Mouse (Mus musculus) c-Kit-positive CD71-positive TER-119-positive erythroid progenitor cells, embryonic 14.5 days (primary cell): ENCODE measurements around the gene Vamp4.
"Not testable (repeated sequence)": the region's sequence is repeated elsewhere in the genome, so short reads cannot be mapped to it uniquely, and the experiment has no call there.

Experiments used
- DNase-seq: peaks from one replicate; pipeline ENCODE4 v3.0.0-alpha.2; 2013; ENCODE audit warnings: low spot score

The Vamp4 gene

DNA sequence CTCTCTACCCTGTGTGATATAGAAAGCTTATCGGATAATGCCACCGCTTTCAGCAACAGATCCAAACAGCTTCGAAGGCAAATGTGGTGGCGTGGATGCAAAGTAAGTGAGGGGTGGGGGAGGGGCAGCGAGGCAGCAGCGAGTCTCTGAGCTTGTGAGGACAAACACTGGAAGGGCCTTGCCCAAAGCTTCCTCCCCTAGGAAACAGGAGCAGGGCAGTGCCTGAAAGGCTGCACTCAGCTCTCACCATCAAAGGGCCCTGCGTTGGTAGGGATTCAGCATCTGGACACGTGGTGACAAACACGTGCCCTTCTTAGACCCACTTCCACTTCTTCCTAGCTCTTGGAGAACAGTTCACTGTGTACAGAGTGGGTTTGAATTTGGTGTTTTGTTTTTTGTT is 19.1 kb downstream of the Vamp4 start:
- no peak for DNase-seq

DNA sequence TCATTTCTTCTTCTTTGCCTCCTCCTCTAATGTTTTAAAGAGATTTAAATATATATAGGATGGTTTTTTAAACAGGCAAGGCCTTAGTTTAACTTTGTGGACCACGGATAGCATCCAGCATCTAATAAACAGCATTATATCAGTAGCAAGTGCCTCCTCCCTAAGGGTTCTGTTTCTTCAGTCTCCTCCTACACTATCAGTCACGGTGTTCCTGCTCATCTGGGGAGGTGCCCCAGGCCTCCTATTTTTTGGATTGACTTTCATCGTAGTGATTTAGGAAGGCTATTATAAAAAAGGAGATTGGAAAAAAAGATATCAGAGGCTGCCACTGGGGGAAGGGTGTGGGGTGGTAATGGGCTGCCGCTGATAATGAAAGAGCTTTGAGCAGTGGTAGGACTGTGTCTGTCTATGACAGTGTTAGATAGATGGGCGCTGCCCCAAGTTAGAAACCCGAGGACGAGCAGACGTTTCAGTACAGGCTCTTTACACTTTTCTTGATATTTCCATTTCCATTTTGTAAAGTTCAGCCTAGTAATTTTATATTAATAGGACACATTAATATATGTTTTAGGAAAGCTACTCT is 20.2 kb downstream of the Vamp4 start:
- DNase-seq = no peak

DNA sequence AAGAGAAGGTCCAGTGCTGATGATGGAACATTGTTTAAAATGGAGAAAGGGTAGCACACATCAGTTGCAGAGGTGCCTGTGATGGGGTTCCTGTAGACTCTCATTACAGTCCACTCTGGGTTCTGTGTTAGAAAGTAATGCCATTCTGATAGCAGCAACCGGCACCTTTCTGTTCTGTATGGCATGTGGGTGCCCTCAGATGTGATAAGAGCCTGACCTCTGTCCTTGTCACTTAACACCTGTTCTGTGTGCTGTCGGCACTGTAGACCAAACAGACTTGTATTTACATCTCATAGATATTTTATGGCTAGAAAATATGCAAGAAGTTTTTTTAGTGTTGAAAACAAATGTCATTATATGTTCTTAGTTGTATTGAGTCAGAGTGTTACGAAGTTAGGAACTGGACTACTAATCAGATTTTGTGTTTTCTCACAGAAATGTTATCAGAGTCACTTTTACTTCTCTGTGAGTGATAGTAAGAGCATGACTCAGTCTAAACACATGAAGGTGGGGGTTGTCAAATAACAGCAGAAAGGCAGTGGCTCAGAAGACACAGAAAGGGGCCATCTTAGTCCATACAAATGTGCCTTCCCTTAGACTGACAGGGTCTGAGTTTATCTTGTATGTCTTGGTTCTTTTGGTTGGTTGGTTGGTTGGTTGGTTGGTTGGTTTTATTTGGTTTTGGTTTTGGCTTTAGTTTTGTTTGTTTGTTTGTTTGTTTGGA is 27.2 kb downstream of the Vamp4 start:
- no peak for DNase-seq

DNA sequence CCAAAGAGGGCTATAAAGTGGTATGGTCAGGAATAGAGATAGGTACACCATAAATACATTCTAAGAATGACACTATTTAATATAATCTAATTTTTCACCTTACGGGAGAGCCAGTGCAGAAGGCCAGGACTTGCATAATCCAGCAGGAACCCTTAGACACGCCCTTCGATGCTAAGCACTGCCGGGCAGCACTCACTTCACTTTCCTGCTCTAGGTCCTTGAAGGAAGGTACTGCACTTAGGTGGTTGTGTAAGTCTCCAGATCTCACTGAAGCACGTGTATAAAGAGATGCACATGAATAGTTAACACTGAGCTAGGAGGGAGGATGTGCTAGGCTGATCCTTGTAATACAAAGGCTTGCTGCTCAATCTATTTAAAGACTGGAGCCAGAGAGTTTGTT is 29.3 kb downstream of the Vamp4 start:
- no peak for DNase-seq

DNA sequence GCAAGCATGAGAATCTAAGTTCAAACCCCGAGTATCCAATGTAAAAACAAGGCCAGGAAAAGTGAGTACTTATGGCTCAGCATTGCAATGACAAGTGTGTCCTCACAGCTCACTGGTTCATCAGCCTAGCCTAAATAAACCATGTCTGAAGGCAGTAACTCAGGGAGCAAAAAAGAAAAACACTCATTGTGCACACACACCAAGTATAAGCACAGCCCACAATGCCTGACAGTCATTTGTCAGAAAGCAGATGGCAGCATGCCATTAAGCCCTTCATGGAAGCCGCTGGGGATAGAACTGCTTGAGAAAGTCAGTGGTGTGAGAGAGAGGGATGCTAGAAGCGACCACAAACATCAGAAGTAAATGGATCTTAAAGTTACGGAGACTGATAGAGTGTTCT is 31.0 kb downstream of the Vamp4 start:
- DNase-seq = no peak

DNA sequence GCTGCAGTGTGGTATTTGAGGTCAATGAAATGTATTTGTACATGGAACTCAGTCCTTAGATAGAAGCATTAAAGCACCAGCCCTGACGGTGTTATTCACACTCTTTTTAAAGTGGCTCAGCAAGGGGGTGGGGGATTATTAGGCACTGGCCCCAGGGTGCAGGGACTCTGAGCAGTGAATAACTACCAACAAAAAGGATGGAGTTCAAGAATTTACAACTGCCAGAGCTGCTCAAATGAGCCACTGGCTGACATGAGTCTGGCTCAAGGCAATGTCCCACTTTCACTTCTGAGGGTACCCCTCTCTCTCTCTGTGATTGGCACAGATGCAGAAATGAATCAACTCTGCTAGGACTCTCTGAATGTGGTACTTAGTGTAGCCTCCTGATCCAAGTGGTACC is 37.8 kb downstream of the Vamp4 start:
- no peak for DNase-seq

GRCm38 (mm10) chr1:162609633-162610250 is 39.4 kb downstream of the Vamp4 start:
- DNase-seq = no peak

DNA sequence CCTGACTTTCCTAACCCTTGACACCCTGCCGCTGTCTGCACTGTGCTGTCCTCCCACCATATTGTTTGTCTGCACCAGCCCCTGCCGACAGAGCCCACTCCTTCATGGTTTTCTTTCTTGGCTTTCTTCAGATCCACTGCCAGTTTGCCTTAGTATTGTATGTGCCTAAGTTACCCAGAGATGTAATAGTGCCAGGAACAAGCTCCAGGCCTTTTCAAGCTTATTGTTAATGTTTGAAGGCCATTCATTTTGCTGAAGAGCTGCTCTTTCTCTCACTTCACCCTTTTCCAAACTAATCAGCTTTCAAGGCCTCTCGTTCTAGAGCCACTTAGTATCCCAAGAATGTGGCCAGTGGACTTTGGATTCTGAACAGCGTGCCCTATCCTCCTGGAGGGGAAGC is 40.9 kb downstream of the Vamp4 start:
- DNase-seq = no peak

DNA sequence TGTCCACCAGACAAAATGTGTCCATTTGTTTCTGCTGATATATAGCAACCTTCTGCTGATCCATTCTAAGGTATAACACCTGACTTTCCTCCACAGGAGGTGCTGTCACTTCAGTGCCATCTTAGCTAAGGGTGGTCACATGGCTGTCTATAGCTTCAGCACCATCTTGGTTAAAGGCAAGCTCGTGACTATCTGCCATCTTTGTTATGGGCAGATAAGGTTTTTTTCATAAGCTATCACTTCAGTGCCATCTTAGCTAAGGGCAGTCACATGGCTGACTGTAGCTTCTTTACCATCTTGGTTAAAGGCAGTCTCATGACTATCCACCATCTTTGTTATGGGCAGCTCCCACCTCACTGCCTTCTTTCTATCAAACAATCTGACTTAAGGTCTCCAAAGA is 45.2 kb downstream of the Vamp4 start:
- no peak for DNase-seq

DNA sequence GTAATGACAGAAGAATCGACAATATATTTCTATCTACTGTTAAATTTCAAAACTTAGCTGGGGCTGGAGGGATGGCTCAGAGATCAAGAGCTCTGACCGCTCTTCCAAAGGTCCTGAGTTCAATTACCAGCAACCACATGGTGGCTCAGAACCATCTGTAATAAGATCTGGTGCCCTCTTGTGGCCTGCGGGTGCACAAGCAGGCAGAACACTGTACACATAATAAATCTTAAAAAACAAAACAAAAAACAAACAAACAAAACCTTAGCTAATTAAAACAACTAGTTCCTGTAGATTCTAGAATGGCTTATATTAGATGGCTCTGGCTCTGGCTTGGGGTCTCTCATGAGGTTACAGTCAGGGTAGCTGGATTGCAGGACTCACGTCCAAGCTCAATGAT is 50.2 kb downstream of the Vamp4 start:
- peak; percentile 20 for DNase-seq

- DNase-seq = no peak
These were observed 53.6 kb downstream of the Vamp4 start for GRCm38 (mm10) chr1:162623895-162624294.

GRCm38 (mm10) chr1:162625229-162625628 is 54.9 kb downstream of the Vamp4 start:
- DNase-seq = no peak

- DNase-seq = not testable (repeated sequence)
These were observed 57.5 kb downstream of the Vamp4 start for GRCm38 (mm10) chr1:162627821-162628220.

- not testable (repeated sequence) for DNase-seq
These were observed 58.0 kb downstream of the Vamp4 start for GRCm38 (mm10) chr1:162628326-162628725.

- not testable (repeated sequence) for DNase-seq
These were observed 65.1 kb downstream of the Vamp4 start for GRCm38 (mm10) chr1:162635291-162635931.

GRCm38 (mm10) chr1:162636516-162636915 is 66.2 kb downstream of the Vamp4 start:
- no peak for DNase-seq

GRCm38 (mm10) chr1:162638535-162638934 is 68.2 kb downstream of the Vamp4 start:
- DNase-seq = no peak

- DNase-seq = no peak
These were observed 68.9 kb downstream of the Vamp4 start, which contains the start of gene Myoc for GRCm38 (mm10) chr1:162639051-162639750. Gene Myoc (plus strand): TSS chr1:162639155.

DNA sequence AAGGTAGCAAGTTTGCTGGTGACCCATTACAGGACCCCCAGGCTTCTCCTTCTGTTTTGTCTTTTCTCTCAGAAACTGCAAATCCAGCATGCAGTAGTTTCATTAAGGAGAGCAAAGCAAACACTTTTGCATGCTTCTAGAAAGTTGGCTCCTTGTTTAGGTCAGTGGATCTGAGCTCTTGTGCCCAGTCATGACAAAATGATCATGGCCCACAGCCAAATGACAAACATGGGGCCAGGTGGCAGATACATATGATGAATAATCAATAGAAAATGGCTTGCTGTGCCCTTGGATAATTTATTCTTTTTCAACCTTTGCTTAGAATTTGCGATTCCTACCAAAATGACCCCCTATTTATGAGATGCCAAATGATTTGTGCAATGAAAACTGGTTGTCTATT is 69.5 kb downstream of the Vamp4 start:
- no peak for DNase-seq

- DNase-seq = no peak
These were observed 72.3 kb downstream of the Vamp4 start for GRCm38 (mm10) chr1:162642591-162642990.

GRCm38 (mm10) chr1:162643752-162644151 is 73.4 kb downstream of the Vamp4 start:
- DNase-seq = no peak

DNA sequence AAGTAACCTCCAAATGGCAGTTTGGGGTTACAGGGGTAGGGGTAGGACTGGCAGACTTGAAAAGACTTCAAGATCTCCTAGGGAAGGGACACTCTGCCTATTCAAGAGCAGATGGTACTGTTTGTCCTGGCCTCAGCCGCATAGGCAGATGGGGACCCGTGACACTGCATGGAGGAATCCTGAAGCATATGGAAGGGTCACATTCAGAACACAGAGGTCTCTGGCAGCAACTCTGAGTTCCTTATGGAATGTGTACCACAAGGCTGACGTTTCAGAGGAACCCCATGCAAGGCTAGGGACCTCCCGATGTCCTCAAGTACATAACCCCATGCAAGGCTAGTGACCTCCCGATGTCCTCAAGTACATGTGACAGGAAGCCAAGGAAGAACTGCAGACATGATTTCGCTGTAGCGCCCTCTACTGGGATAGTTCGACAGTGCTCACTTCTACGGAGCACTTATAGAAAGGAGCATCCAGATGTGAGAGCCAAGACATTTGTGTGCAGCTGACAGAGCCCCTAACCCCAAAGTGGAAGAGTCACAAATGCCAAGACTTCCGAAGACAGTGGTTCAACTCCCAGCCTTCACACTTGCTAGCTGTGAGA is 75.9 kb downstream of the Vamp4 start:
- DNase-seq = peak; percentile 18
